Mouse (Mus musculus): Measurements from ENCODE around the gene Ciao1.
"Not testable (repeated sequence)": the region's sequence is repeated elsewhere in the genome, so short reads cannot be mapped to it uniquely, and the experiment has no call there.

Gene Ciao1

GRCm38 (mm10) chr2:127247592-127248333, at the start of gene Ciao1, which contains the start of gene Tmem127:
Gene Ciao1, minus strand, starts transcription at chr2:127247816.
Gene Tmem127, plus strand, starts transcription at chr2:127247908.
- peak; percentile 96 for DNase-seq

- no peak for DNase-seq
Measured at GRCm38 (mm10) chr2:127297001-127297805, 49.6 kb upstream of the Ciao1 start.

- DNase-seq = no peak
Measured at GRCm38 (mm10) chr2:127292250-127292649, 44.6 kb upstream of the Ciao1 start.

- no peak for DNase-seq
Measured at GRCm38 (mm10) chr2:127278162-127278561, 30.5 kb upstream of the Ciao1 start.

- DNase-seq = no peak
Measured at GRCm38 (mm10) chr2:127275551-127276320, 28.1 kb upstream of the Ciao1 start.

- DNase-seq = no peak
Measured at GRCm38 (mm10) chr2:127274590-127274989, 27.0 kb upstream of the Ciao1 start.

- DNase-seq = peak; percentile 9 to 14
Measured at GRCm38 (mm10) chr2:127272806-127273205, 25.2 kb upstream of the Ciao1 start.

- DNase-seq = not testable (repeated sequence)
Measured at GRCm38 (mm10) chr2:127272049-127272448, 24.4 kb upstream of the Ciao1 start.

- DNase-seq = peak in 1 of 2 experiments; percentile 22
Measured at GRCm38 (mm10) chr2:127271042-127271515, 23.5 kb upstream of the Ciao1 start.

GRCm38 (mm10) chr2:127270300-127271041, 22.9 kb upstream of the Ciao1 start:
- peak; percentile 83 to 86 for DNase-seq

- DNase-seq = peak; percentile 91 to 92
Measured at GRCm38 (mm10) chr2:127269491-127270299, 22.1 kb upstream of the Ciao1 start, which contains the start of gene Stard7. Gene Stard7, plus strand, starts transcription at chr2:127270218.

- no peak for DNase-seq
Measured at GRCm38 (mm10) chr2:127267854-127268253, 20.2 kb upstream of the Ciao1 start.

GRCm38 (mm10) chr2:127262480-127262879, 14.9 kb upstream of the Ciao1 start:
- DNase-seq = no peak

GRCm38 (mm10) chr2:127259340-127259739, 11.7 kb upstream of the Ciao1 start:
- no peak for DNase-seq

GRCm38 (mm10) chr2:127255294-127255693, 7.7 kb upstream of the Ciao1 start:
- no peak for DNase-seq

GRCm38 (mm10) chr2:127254604-127255134, 7.1 kb upstream of the Ciao1 start:
- DNase-seq = no peak

- DNase-seq = no peak
Measured at GRCm38 (mm10) chr2:127252787-127253186, 5.2 kb upstream of the Ciao1 start.

GRCm38 (mm10) chr2:127251880-127252527, 4.4 kb upstream of the Ciao1 start:
- no peak for DNase-seq

- DNase-seq = no peak
Measured at GRCm38 (mm10) chr2:127251457-127251856, 3.8 kb upstream of the Ciao1 start.

- DNase-seq = no peak
Measured at GRCm38 (mm10) chr2:127250291-127251008, 2.8 kb upstream of the Ciao1 start.
